Mouse (Mus musculus) stomach, postnatal 0 days (tissue): ENCODE results near the gene Ivns1abp.

Experiments used
- CTCF ChIP-seq: IDR thresholded peaks from 2 replicates; pipeline ENCODE4 v1.5.1; 2016; ENCODE audit warnings: antibody characterized with exemption, low read depth, mild to moderate bottlenecking, moderate library complexity
- EP300 ChIP-seq: optimal IDR thresholded peaks from 2 replicates; pipeline ENCODE3; 2016; ENCODE audit warnings: antibody characterized with exemption

- no peak for TF ChIP-seq EP300
- no peak for TF ChIP-seq CTCF
Observed at GRCm38 (mm10) chr1:151366944-151367605, 22.8 kb downstream of the Ivns1abp start.
